Mouse (Mus musculus) bone marrow macrophage, adult 2 months (primary cell): ENCODE measurements around the gene Pygb.

Experiments used
- CTCF ChIP-seq: IDR thresholded peaks from 2 replicates; pipeline ENCODE4 v1.5.1; 2012; ENCODE audit warnings: low read depth, mild to moderate bottlenecking, low read length, moderate library complexity
- POLR2A ChIP-seq: IDR thresholded peaks from 2 replicates; pipeline ENCODE4 v1.6.1; 2012; ENCODE audit warnings: mild to moderate bottlenecking, low read depth, low read length, borderline replicate concordance

DNA sequence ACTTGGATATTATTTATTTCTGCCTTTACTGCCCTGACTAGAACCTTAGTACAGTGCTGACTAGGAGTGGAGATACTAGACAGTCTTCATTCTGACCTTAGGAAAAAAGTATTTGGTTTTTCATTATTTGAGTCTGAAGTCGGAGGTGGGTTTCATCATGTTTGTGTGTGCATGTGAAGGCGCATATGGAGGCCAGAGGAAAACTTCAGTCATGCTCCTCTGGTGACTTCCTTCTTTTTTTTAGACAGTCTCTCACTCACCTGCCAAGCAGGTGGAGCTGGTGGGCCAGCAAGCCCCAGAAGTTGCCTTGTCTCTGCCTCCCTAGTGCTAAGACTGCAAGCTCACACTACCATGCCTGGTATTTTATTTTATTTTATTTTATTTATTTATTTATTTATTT is 80.5 kb downstream of the Pygb start:
- TF ChIP-seq CTCF (no peak), POLR2A (no peak)
